Mouse (Mus musculus) adrenal gland, adult 18-20 months (tissue): ENCODE results near the gene Gm21312. TPM values are rescaled to one million over a fixed set of nuclear protein-coding genes. Genes with fewer than 3 reads are reported as not detected.
"Not testable (repeated sequence)": the region's sequence is repeated elsewhere in the genome, so short reads cannot be mapped to it uniquely, and the experiment has no call there.

Source experiments
- DNase-seq, 2 experiments: peaks; one replicate each; pipeline ENCODE4 v3.0.0; 2021 to 2022; ENCODE audit warnings: low spot score in 2 of 2
- long read RNA-seq, 2 experiments: library from polyadenylated mRNA; stranded (forward); transcript quantifications; one replicate each; pipeline ENCODE4 v2.0.0; 2021
- total RNA-seq, 2 experiments: library from RNA; stranded (reverse); gene quantifications; 1 replicate in 1 of 2; 2 replicates in 1 of 2; pipeline ENCODE4 v1.2.3; 2021

The Gm21312 gene
- total RNA-seq, result not detected
- long read RNA-seq, experiment 1, result 0 reads
- long read RNA-seq, experiment 2, result 0 reads

DNA sequence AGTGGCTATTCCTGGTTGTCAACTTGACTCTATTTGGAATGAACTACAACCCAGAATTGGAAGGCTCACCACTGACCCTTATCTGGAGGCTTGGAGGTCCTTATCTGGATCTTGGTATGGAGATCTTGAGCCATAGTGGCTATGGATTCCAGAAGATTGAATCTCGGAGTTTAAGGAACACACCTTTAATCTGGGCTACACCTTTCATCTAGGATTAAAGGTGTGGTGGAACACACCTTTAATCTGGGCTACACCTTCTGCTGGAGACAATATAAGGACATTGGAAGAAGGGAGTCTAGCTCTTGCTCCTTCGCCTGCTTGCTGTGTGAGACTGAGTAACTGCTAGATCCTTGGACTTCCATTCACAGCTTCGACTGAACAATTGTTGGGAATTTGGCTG is at the start of gene Gm21312:
Gene Gm21312 (plus strand): TSS at position 301 of the 400 bp plus-strand sequence.
- DNase-seq, result not testable (repeated sequence)

DNA sequence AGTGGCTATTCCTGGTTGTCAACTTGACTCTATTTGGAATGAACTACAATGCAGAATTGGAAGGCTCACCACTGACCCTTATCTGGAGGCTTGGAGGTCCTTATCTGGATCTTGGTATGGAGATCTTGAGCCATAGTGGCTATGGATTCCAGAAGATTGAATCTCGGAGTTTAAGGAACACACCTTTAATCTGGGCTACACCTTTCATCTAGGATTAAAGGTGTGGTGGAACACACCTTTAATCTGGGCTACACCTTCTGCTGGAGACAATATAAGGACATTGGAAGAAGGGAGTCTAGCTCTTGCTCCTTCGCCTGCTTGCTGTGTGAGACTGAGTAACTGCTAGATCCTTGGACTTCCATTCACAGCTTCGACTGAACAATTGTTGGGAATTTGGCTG is 34.1 kb upstream of the Gm21312 start, which contains the start of gene Gm21293:
Gene Gm21293 (plus strand): TSS at position 301 of the 400 bp plus-strand sequence.
- DNase-seq, result not testable (repeated sequence)

DNA sequence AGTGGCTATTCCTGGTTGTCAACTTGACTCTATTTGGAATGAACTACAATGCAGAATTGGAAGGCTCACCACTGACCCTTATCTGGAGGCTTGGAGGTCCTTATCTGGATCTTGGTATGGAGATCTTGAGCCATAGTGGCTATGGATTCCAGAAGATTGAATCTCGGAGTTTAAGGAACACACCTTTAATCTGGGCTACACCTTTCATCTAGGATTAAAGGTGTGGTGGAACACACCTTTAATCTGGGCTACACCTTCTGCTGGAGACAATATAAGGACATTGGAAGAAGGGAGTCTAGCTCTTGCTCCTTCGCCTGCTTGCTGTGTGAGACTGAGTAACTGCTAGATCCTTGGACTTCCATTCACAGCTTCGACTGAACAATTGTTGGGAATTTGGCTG is 25.6 kb upstream of the Gm21312 start, which contains the start of gene Gm6763:
Gene Gm6763 (plus strand): TSS at position 301 of the 400 bp plus-strand sequence.
- DNase-seq, result not testable (repeated sequence)

DNA sequence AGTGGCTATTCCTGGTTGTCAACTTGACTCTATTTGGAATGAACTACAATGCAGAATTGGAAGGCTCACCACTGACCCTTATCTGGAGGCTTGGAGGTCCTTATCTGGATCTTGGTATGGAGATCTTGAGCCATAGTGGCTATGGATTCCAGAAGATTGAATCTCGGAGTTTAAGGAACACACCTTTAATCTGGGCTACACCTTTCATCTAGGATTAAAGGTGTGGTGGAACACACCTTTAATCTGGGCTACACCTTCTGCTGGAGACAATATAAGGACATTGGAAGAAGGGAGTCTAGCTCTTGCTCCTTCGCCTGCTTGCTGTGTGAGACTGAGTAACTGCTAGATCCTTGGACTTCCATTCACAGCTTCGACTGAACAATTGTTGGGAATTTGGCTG is 17.1 kb upstream of the Gm21312 start, which contains the start of gene Gm8764:
Gene Gm8764 (plus strand): TSS at position 301 of the 400 bp plus-strand sequence.
- not testable (repeated sequence) for DNase-seq

DNA sequence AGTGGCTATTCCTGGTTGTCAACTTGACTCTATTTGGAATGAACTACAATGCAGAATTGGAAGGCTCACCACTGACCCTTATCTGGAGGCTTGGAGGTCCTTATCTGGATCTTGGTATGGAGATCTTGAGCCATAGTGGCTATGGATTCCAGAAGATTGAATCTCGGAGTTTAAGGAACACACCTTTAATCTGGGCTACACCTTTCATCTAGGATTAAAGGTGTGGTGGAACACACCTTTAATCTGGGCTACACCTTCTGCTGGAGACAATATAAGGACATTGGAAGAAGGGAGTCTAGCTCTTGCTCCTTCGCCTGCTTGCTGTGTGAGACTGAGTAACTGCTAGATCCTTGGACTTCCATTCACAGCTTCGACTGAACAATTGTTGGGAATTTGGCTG is 8.6 kb upstream of the Gm21312 start, which contains the start of gene Gm21304:
Gene Gm21304 (plus strand): TSS at position 301 of the 400 bp plus-strand sequence.
- DNase-seq, result not testable (repeated sequence)

DNA sequence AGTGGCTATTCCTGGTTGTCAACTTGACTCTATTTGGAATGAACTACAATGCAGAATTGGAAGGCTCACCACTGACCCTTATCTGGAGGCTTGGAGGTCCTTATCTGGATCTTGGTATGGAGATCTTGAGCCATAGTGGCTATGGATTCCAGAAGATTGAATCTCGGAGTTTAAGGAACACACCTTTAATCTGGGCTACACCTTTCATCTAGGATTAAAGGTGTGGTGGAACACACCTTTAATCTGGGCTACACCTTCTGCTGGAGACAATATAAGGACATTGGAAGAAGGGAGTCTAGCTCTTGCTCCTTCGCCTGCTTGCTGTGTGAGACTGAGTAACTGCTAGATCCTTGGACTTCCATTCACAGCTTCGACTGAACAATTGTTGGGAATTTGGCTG is 8.4 kb downstream of the Gm21312 start, which contains the start of gene Gm20765:
Gene Gm20765 (plus strand): TSS at position 301 of the 400 bp plus-strand sequence.
- DNase-seq, result not testable (repeated sequence)

DNA sequence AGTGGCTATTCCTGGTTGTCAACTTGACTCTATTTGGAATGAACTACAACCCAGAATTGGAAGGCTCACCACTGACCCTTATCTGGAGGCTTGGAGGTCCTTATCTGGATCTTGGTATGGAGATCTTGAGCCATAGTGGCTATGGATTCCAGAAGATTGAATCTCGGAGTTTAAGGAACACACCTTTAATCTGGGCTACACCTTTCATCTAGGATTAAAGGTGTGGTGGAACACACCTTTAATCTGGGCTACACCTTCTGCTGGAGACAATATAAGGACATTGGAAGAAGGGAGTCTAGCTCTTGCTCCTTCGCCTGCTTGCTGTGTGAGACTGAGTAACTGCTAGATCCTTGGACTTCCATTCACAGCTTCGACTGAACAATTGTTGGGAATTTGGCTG is 16.9 kb downstream of the Gm21312 start, which contains the start of gene Gm4340:
Gene Gm4340 (plus strand): TSS at position 301 of the 400 bp plus-strand sequence.
- not testable (repeated sequence) for DNase-seq

DNA sequence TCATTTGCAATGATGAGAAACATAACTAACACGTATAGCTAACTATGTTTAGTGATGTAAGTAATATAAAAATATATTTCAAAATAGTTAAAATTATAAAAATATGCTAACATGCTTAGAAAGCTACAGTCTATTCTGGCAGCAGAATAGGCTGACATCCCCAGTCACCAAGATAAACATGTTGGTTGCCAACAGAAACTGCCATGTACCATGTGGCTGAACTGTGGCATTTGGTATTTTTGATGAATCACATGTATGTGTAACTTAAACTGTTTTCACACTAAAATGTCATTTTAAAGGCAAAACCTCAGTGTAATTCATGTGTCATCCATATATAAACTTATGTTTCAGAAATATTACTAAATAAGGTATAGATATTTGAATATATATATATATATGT is 32.8 kb downstream of the Gm21312 start:
- DNase-seq, result no peak

DNA sequence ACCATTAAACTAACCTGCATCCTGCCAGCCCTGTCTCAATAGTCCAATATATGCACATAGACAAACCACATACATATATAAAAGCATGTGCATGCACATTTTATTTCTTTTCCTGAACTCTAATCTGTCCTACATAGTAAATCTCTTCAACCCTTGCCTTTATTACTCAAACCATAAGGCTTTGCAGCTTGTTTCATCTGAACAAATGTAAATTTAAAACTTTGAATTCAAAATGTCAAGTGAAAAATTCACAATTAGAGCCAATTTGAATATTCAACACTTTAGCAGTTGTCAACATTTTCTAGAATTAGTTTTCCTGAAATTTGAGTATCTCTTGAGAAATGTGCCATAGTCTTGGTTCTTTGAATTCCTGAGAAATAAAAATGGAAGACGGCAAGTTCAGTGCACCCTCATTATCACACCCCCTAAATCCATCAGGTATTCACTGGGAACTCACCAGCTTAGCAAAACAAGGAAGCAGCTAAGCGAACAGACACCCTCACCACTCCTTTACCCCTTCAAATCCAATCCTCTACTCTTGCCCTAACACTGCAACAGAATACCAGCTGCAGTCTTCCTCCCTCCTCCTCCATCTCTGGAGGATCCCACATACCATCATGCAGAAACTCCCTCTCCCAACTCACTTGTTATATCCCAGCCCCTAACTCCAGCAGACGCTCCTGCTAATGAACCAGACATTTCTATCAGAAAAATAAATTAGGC is 33.6 kb downstream of the Gm21312 start:
- DNase-seq, result no peak

DNA sequence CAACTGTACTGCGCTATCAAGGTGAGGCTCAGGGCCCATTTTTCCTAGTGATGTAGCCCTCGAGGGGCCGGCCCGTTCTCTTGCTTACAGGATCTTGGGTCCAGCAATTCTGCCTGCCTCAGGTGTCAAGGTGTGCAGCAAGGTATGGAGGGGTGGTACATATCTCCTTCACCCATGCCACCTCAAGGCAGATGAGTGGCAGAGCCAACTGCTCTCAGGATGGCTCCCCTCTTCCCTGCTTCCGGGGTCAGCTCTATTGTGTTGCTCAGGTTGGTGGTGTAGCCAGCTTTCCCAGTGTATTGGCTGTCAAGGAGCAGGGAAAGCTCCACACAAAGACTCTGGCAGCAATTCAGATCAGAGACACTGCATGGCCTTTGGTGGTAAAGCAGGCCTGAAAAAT is 37.7 kb downstream of the Gm21312 start:
- DNase-seq, result no peak

DNA sequence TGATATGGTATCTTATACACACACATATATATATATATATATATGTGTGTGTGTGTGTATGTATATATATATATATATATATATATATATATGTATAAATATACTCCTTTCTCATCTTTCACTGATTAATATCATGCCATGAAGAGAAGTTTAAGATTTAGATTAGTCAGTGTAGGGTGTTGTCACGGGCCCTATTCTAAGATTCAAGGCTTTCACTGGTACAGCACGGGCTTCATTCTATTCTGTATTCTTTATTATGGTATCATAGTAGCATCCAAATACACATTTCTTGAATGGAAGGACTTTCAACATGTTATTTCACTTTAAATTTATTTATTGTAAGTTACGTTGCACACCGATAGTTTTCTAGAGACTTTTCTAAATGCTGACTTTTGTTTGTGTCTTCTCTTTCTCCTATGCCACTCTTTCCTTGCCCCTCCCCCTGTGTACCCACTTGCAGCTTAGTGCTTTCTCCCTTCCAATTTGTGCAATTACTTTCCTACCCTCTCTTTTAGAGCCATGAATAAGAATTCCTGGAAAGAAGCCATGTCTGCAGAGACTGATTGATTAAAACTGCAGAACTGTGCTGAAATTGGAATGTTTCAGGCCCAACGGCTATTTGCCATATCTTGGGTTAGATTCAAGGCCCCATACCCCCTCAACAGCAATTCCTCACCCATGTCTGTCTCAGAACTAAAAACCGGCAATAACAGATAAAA is 43.6 kb downstream of the Gm21312 start:
- no peak for DNase-seq

Other genes starting within 250 kb of the Gm21312 start
- not detected for gene Gm21293, start 34.0 kb upstream of the Gm21312 start, total RNA-seq
- gene Gm6763, start 25.5 kb upstream of the Gm21312 start, total RNA-seq, result not detected
- gene Gm8764, start 17.0 kb upstream of the Gm21312 start, total RNA-seq, result not detected
- gene Gm21304, start 8.5 kb upstream of the Gm21312 start, total RNA-seq, result not detected
- not detected for gene Gm20765, start 8.5 kb downstream of the Gm21312 start, total RNA-seq
- not detected for gene Gm4340, start 17.0 kb downstream of the Gm21312 start, total RNA-seq